Mouse (Mus musculus): ENCODE measurements at regions not wholly inside any gene's neighbourhood (a gene's known extent, or its start where the extent isn't known, plus 50 kb on each side); places are given as distances from the start of the nearest gene placed in this dataset.

GRCm38 (mm10) chr3:38692768-38693167 lies 194.0 kb upstream of the Fat4 start:
- no peaks in the 10 kb centered on the region for H3K9me3 ChIP-seq (replicated peaks)
- H3K4me2 ChIP-seq = no peak overlapping the region
- no peak overlapping the region for H3K9ac ChIP-seq
- ATAC-seq = peak; percentile 67
- H3K4me1 ChIP-seq = peaks cover under 1% of the 10 kb centered on the region; the same call in 1 of the 2 replicates
- no peak overlapping the region for H3K4me3 ChIP-seq
- H3K27ac ChIP-seq = no peak overlapping the region
- no peaks in the 10 kb centered on the region for H3K36me3 ChIP-seq
- no peaks in the 10 kb centered on the region for H3K27me3 ChIP-seq (replicated peaks)

- no peaks in the 10 kb centered on the region for H3K4me1 ChIP-seq
- H3K27me3 ChIP-seq (replicated peaks) = no peaks in the 10 kb centered on the region
- no peak overlapping the region for H3K9ac ChIP-seq
- no peaks in the 10 kb centered on the region for H3K36me3 ChIP-seq
- ATAC-seq = no peak
- 62% methylated on average over 4 of the region's 4 CpGs for WGBS (ENCODE audit: insufficient replicate concordance)
- H3K9me3 ChIP-seq (replicated peaks) = no peaks in the 10 kb centered on the region
- no peak overlapping the region for H3K27ac ChIP-seq
- no peak overlapping the region for H3K4me2 ChIP-seq
- no peak overlapping the region for H3K4me3 ChIP-seq
These were observed 199.8 kb upstream of the Ankrd50 start for GRCm38 (mm10) chr3:38684247-38684991.

- H3K9ac ChIP-seq = no peak overlapping the region
- H3K36me3 ChIP-seq = no peaks in the 10 kb centered on the region
- no peaks in the 10 kb centered on the region for H3K9me3 ChIP-seq (replicated peaks)
- WGBS (ENCODE audit: insufficient replicate concordance) = 72% methylated on average over 17 of the region's 17 CpGs
- H3K27ac ChIP-seq = no peak overlapping the region
- H3K4me2 ChIP-seq = no peak overlapping the region
- no peaks in the 10 kb centered on the region for H3K27me3 ChIP-seq (replicated peaks)
- no peak for ATAC-seq
- H3K4me3 ChIP-seq = no peak overlapping the region
- no peaks in the 10 kb centered on the region for H3K4me1 ChIP-seq
These were observed 179.2 kb upstream of the Ankrd50 start for GRCm38 (mm10) chr3:38663670-38664494.

GRCm38 (mm10) chr3:38663023-38663422 lies 178.4 kb upstream of the Ankrd50 start:
- Histone ChIP-seq H3K4me2 (no peak overlapping the region), H3K27ac (no peak overlapping the region), H3K9me3 (replicated peaks) (no peaks in the 10 kb centered on the region), H3K4me3 (no peak overlapping the region), H3K36me3 (no peaks in the 10 kb centered on the region), H3K27me3 (replicated peaks) (no peaks in the 10 kb centered on the region), H3K9ac (no peak overlapping the region), H3K4me1 (no peaks in the 10 kb centered on the region)
- 50% methylated on average over 5 of the region's 5 CpGs for WGBS (ENCODE audit: insufficient replicate concordance)
- no peak for ATAC-seq

- ATAC-seq = no peak
- H3K4me3 ChIP-seq = no peak overlapping the region
- H3K9ac ChIP-seq = no peak overlapping the region
- H3K27ac ChIP-seq = no peak overlapping the region
- WGBS (ENCODE audit: insufficient replicate concordance) = 69% methylated on average over 1 of the region's 1 CpGs
- H3K4me1 ChIP-seq = no peaks in the 10 kb centered on the region
- no peaks in the 10 kb centered on the region for H3K36me3 ChIP-seq
- no peak overlapping the region for H3K4me2 ChIP-seq
- H3K27me3 ChIP-seq (replicated peaks) = no peaks in the 10 kb centered on the region
- no peaks in the 10 kb centered on the region for H3K9me3 ChIP-seq (replicated peaks)
These were observed 172.1 kb upstream of the Ankrd50 start for GRCm38 (mm10) chr3:38656790-38657189.

GRCm38 (mm10) chr3:38653928-38654327 lies 169.3 kb upstream of the Ankrd50 start:
- no peak overlapping the region for H3K4me3 ChIP-seq
- H3K4me1 ChIP-seq = no peaks in the 10 kb centered on the region
- no peaks in the 10 kb centered on the region for H3K27me3 ChIP-seq (replicated peaks)
- no peak overlapping the region for H3K4me2 ChIP-seq
- no peaks in the 10 kb centered on the region for H3K36me3 ChIP-seq
- no peaks in the 10 kb centered on the region for H3K9me3 ChIP-seq (replicated peaks)
- WGBS (ENCODE audit: insufficient replicate concordance) = 31% methylated on average over 4 of the region's 4 CpGs
- no peak overlapping the region for H3K9ac ChIP-seq
- no peak for ATAC-seq
- H3K27ac ChIP-seq = no peak overlapping the region

- no peak overlapping the region for H3K9ac ChIP-seq
- 62% methylated on average over 5 of the region's 5 CpGs for WGBS (ENCODE audit: insufficient replicate concordance)
- no peaks in the 10 kb centered on the region for H3K4me1 ChIP-seq
- H3K4me2 ChIP-seq = no peak overlapping the region
- ATAC-seq = no peak
- no peaks in the 10 kb centered on the region for H3K27me3 ChIP-seq (replicated peaks)
- no peak overlapping the region for H3K27ac ChIP-seq
- H3K9me3 ChIP-seq (replicated peaks) = no peaks in the 10 kb centered on the region
- no peak overlapping the region for H3K4me3 ChIP-seq
- H3K36me3 ChIP-seq = no peaks in the 10 kb centered on the region
These were observed 168.5 kb upstream of the Ankrd50 start for GRCm38 (mm10) chr3:38652985-38653685.

GRCm38 (mm10) chr3:38650176-38650575 lies 165.5 kb upstream of the Ankrd50 start:
- Histone ChIP-seq H3K27me3 (replicated peaks) (no peaks in the 10 kb centered on the region), H3K9me3 (replicated peaks) (no peaks in the 10 kb centered on the region), H3K9ac (no peak overlapping the region), H3K4me1 (no peaks in the 10 kb centered on the region), H3K27ac (no peak overlapping the region), H3K36me3 (no peaks in the 10 kb centered on the region), H3K4me3 (no peak overlapping the region), H3K4me2 (no peak overlapping the region)
- ATAC-seq = no peak
- WGBS (ENCODE audit: insufficient replicate concordance) = 51% methylated on average over 4 of the region's 4 CpGs

GRCm38 (mm10) chr3:38648633-38649032 lies 164.0 kb upstream of the Ankrd50 start:
- Histone ChIP-seq H3K36me3 (no peaks in the 10 kb centered on the region), H3K4me1 (no peaks in the 10 kb centered on the region), H3K27me3 (replicated peaks) (no peaks in the 10 kb centered on the region), H3K4me2 (no peak overlapping the region), H3K9ac (no peak overlapping the region), H3K9me3 (replicated peaks) (no peaks in the 10 kb centered on the region), H3K4me3 (no peak overlapping the region), H3K27ac (no peak overlapping the region)
- no peak for ATAC-seq
- 55% methylated on average over 4 of the region's 4 CpGs for WGBS (ENCODE audit: insufficient replicate concordance)

- WGBS (ENCODE audit: insufficient replicate concordance) = 71% methylated on average over 7 of the region's 7 CpGs
- Histone ChIP-seq H3K9me3 (replicated peaks) (no peaks in the 10 kb centered on the region), H3K4me3 (no peak overlapping the region), H3K36me3 (no peaks in the 10 kb centered on the region), H3K9ac (no peak overlapping the region), H3K27ac (no peak overlapping the region), H3K27me3 (replicated peaks) (no peaks in the 10 kb centered on the region), H3K4me1 (no peaks in the 10 kb centered on the region), H3K4me2 (no peak overlapping the region)
- no peak for ATAC-seq
These were observed 163.2 kb upstream of the Ankrd50 start for GRCm38 (mm10) chr3:38647737-38648330.

GRCm38 (mm10) chr3:38641733-38642132 lies 157.1 kb upstream of the Ankrd50 start:
- Histone ChIP-seq H3K4me2 (no peak overlapping the region), H3K9me3 (replicated peaks) (no peaks in the 10 kb centered on the region), H3K4me3 (no peak overlapping the region), H3K9ac (no peak overlapping the region), H3K36me3 (no peaks in the 10 kb centered on the region), H3K27ac (no peak overlapping the region), H3K27me3 (replicated peaks) (no peaks in the 10 kb centered on the region), H3K4me1 (peaks cover 4% of the 10 kb centered on the region; the same call in 1 of the 2 replicates)
- no peak for ATAC-seq
- WGBS (ENCODE audit: insufficient replicate concordance) = 16% methylated on average over 1 of the region's 1 CpGs

GRCm38 (mm10) chr3:38636806-38637205 lies 152.2 kb upstream of the Ankrd50 start:
- no peaks in the 10 kb centered on the region for H3K9me3 ChIP-seq (replicated peaks)
- H3K27ac ChIP-seq = no peak overlapping the region
- no peaks in the 10 kb centered on the region for H3K27me3 ChIP-seq (replicated peaks)
- ATAC-seq = no peak
- no peak overlapping the region for H3K4me2 ChIP-seq
- no peak overlapping the region for H3K4me3 ChIP-seq
- peaks cover 2% of the 10 kb centered on the region; the same call in 1 of the 2 replicates for H3K4me1 ChIP-seq
- no peak overlapping the region for H3K9ac ChIP-seq
- no peaks in the 10 kb centered on the region for H3K36me3 ChIP-seq
- 54% methylated on average over 4 of the region's 4 CpGs for WGBS (ENCODE audit: insufficient replicate concordance)

All from liver, embryonic 12.5 days (tissue).